Mouse (Mus musculus) erythroblast, embryonic 14.5 days (primary cell): ENCODE data around the gene Fam111a.

Source experiments
- GATA1 ChIP-seq: IDR thresholded peaks from 2 replicates; pipeline ENCODE4 v1.6.1; 2012; ENCODE audit warnings: low read length, inconsistent platforms, mixed read lengths
- TAL1 ChIP-seq: IDR thresholded peaks from 3 replicates; pipeline ENCODE4 v1.6.1; 2012; ENCODE audit warnings: low read length, inconsistent platforms, mixed read lengths

DNA sequence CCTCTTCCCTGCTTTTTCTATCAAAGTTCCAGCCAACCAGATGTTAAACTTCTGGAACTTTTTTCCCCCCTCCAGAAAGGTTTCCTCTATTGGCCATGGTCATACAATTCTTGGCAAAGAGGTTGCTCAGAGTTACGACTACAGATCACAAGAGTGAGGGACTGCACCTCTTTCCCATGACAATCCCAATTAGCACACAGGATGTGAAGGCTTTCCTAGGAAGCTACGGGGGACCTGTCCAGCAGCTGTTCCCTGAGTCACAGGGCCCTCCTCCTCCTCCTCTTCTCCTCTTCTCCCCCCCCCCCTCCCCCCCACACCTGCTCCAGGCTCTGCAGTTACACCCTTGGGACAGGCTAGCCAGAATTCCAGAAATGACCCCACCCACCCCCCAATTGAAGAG is 46.1 kb upstream of the Fam111a start:
- TF ChIP-seq GATA1 (no peak), TAL1 (no peak)
